Mouse (Mus musculus) layer of hippocampus, adult 2 months (tissue): Measurements from ENCODE around the gene Gm45711. TPM values are rescaled to one million over a fixed set of nuclear protein-coding genes. Genes with fewer than 3 reads are reported as not detected.
A peak's percentile ranks its signal among the peaks of the same experiment; 100 is the strongest.

Experiments
- DNase-seq, 2 experiments: peaks; one replicate each; pipeline ENCODE4 v3.0.0; 2022; ENCODE audit warnings: low spot score in 2 of 2
- H3K27ac ChIP-seq: fragments of 200-600 bp; 2 replicates; pipeline ENCODE4 v1.8.1; 2022
- H3K4me3 ChIP-seq: fragments of 200-600 bp; 2 replicates; pipeline ENCODE4 v1.8.1; 2022; ENCODE audit warnings: mild to moderate bottlenecking
- CTCF ChIP-seq: fragments of 200-600 bp; conservative IDR thresholded peaks from 2 replicates; pipeline ENCODE4 v1.8.1; 2022; ENCODE audit warnings: antibody characterized with exemption, mild to moderate bottlenecking, moderate library complexity
- total RNA-seq, 2 experiments: library from RNA; stranded (reverse); gene quantifications; 2 replicates each; pipeline ENCODE4 v1.2.3; 2021

Gm45711 gene
- total RNA-seq, 2 experiments from 2014 or later, result not detected

DNA sequence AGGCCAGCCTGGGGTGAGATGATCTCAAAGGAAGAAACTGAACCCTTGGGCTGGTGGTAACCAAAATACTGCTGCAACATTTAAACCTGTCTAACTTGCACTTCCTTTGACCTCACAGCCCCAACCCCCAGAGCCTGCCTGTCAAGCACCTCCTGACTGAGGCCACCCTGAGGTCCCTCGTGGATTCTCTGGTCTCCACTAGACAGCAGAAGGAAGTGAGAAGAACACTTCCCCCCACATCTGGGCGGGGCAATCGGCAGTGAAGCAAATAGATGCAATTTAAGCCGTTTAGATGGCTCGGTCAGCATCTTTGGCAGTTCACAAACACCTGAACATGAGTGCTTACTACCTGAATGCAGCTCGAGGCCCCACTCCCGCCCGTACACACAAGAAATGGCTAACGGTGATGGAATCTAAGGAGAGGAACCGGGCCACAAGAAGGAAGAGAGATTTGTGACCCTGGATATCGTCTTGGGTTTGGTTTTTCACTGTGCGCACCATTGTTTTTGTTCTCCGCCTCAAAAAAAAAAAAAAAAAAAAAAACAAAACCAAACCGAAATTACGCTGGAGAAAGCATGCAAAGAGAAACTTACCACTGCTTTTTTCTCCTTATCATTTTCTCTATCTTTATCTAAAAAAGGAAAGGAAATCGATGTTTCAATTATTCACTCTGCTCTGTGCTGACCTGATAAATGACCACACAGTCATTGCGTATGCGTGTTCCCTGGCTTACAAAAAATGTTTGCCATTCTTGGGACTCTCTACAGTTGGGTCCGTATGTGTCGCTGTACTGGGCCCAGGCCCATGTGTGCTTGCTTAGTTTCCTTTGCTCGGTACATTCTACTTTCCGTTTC is 62.6 kb downstream of the Gm45711 start:
- H3K27ac ChIP-seq, result peak overlapping the region; percentile 90; the same call in 1 of the 2 replicates
- DNase-seq, result no peak
- peak overlapping the region; percentile 86 for H3K4me3 ChIP-seq
- no peak for TF ChIP-seq CTCF

- TF ChIP-seq CTCF, result no peak
- no peak for DNase-seq
- Histone ChIP-seq H3K27ac (no peak overlapping the region), H3K4me3 (no peak overlapping the region)
Observed at GRCm38 (mm10) chr8:104246621-104247020, 63.3 kb downstream of the Gm45711 start.

DNA sequence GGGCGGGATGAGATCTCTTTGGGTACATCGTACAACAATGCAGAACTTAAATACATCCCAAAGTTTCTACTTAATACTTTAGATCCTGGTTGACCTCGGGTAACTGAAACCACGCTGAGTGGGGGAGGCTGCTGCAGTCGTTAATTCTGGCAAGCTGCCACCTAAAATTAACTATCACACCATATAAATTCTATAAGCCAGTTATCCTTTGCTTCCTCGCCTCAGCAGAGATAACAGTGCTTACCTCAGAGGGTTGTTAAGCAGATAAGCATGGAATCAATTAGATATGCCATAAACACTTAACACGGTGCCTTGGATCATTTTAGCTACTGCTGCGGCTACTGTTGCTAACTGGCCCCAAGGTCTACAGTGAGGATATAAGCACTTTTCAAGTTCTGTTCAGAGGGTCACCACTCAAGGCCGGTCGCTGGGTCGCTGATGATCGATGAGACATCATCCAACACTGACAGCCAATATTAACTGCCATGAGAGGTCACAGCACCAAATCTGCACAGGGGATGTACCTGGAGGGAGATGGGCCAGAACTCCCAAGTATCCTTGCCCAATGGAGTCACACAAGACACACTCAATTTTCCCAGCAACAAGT is 67.7 kb downstream of the Gm45711 start:
- no peak overlapping the region for H3K4me3 ChIP-seq
- H3K27ac ChIP-seq, result no peak overlapping the region
- TF ChIP-seq CTCF, result no peak
- DNase-seq, result no peak

GRCm38 (mm10) chr8:104239418-104239861 is 70.4 kb downstream of the Gm45711 start:
- DNase-seq, result no peak
- Histone ChIP-seq H3K4me3 (no peak overlapping the region), H3K27ac (no peak overlapping the region)
- no peak for TF ChIP-seq CTCF

GRCm38 (mm10) chr8:104234573-104234972 is 75.3 kb downstream of the Gm45711 start:
- peak; percentile 55 for TF ChIP-seq CTCF
- Histone ChIP-seq H3K4me3 (no peak overlapping the region), H3K27ac (no peak overlapping the region)
- no peak for DNase-seq

- no peak for DNase-seq
- Histone ChIP-seq H3K4me3 (no peak overlapping the region), H3K27ac (no peak overlapping the region)
- TF ChIP-seq CTCF, result no peak
Observed at GRCm38 (mm10) chr8:104232919-104233318, 77.0 kb downstream of the Gm45711 start.

GRCm38 (mm10) chr8:104232039-104232438 is 77.8 kb downstream of the Gm45711 start:
- no peak for TF ChIP-seq CTCF
- Histone ChIP-seq H3K27ac (no peak overlapping the region), H3K4me3 (no peak overlapping the region)
- no peak for DNase-seq

Other genes starting within 250 kb of the Gm45711 start
- 10 to 100 TPM in 1 of 2 experiments, 1 to 10 TPM in 1; 9.1 to 11.6 TPM for gene Cdh5, start 208.5 kb downstream of the Gm45711 start, total RNA-seq
- 1 to 10 TPM; 5.3 to 5.4 TPM for gene Bean1, start 139.6 kb downstream of the Gm45711 start, total RNA-seq
- gene Tk2, start 61.5 kb downstream of the Gm45711 start, total RNA-seq, result 10 to 100 TPM; 36.9 to 37.6 TPM
- gene Cklf, start 59.2 kb downstream of the Gm45711 start, total RNA-seq, result 1 to 10 TPM; 8.0 to 8.7 TPM
- not detected for gene Cmtm2a, start 16.9 kb downstream of the Gm45711 start, total RNA-seq
- not detected for gene Cmtm1, start 64 bp upstream of the Gm45711 start, total RNA-seq
- not detected for gene Gm11020, start 11.5 kb upstream of the Gm45711 start, total RNA-seq
- not detected for gene Cmtm2b, start 12.1 kb upstream of the Gm45711 start, total RNA-seq
- gene Cmtm3, start 29.3 kb upstream of the Gm45711 start, total RNA-seq, result 10 to 100 TPM; 12.2 to 15.1 TPM
- 10 to 100 TPM; 59.9 to 62.3 TPM for gene Cmtm4, start 85.7 kb upstream of the Gm45711 start, total RNA-seq
- 100 to 1,000 TPM; 272 to 275 TPM for gene Dync1li2, start 133.0 kb upstream of the Gm45711 start, total RNA-seq
- gene Terb1, start 199.8 kb upstream of the Gm45711 start, total RNA-seq, result 1 to 10 TPM in 1 of 2 experiments, under 1 TPM in 1; 0.76 to 1.0 TPM
- 10 to 100 TPM; 44.5 to 46.3 TPM for gene Nae1, start 224.6 kb upstream of the Gm45711 start, total RNA-seq
- gene Car7, start 224.6 kb upstream of the Gm45711 start, total RNA-seq, result 10 to 100 TPM; 19.3 to 19.7 TPM